Mouse (Mus musculus) neural tube, embryonic 13.5 days (tissue): Measurements from ENCODE around the gene Uggt2. TPM values are rescaled to one million over a fixed set of nuclear protein-coding genes. Genes with fewer than 3 reads are reported as not detected.

Experiments
- ATAC-seq: fragments of 200-750 bp; cut with Nextera tagmentation; 2 replicates; pipeline ENCODE4 v1.8.0; 2017; ENCODE audit warnings: low read depth, mild to moderate bottlenecking, moderate TSS enrichment, moderate library complexity
- H3K27ac ChIP-seq: fragments of 300-500 bp; sonication (generic); replicated peaks from 2 replicates; pipeline ENCODE4 v1.5.1; 2015; ENCODE audit warnings: moderate library complexity, mild to moderate bottlenecking, inconsistent platforms
- H3K27me3 ChIP-seq: fragments of 300-500 bp; sonication (generic); 2 replicates; pipeline ENCODE4 v1.6.1; 2015; ENCODE audit warnings: mild to moderate bottlenecking, inconsistent platforms
- H3K36me3 ChIP-seq: fragments of 300-500 bp; sonication (generic); 2 replicates; pipeline ENCODE4 v1.6.1; 2015; ENCODE audit warnings: mild to moderate bottlenecking, inconsistent platforms
- H3K4me1 ChIP-seq: fragments of 300-500 bp; sonication (generic); replicated peaks from 2 replicates; pipeline ENCODE4 v1.6.1; 2015; ENCODE audit warnings: inconsistent platforms
- H3K4me2 ChIP-seq: fragments of 300-500 bp; sonication (generic); 2 replicates; pipeline ENCODE4 v1.6.1; 2015; ENCODE audit warnings: inconsistent platforms, mild to moderate bottlenecking, moderate library complexity
- H3K4me3 ChIP-seq: fragments of 300-500 bp; sonication (generic); 2 replicates; pipeline ENCODE4 v1.5.1; 2015; ENCODE audit warnings: mild to moderate bottlenecking, inconsistent platforms
- H3K9ac ChIP-seq: fragments of 300-500 bp; sonication (generic); 2 replicates; pipeline ENCODE4 v1.6.1; 2015; ENCODE audit warnings: moderate library complexity, mild to moderate bottlenecking, inconsistent platforms
- H3K9me3 ChIP-seq: fragments of 300-500 bp; sonication (generic); 2 replicates; pipeline ENCODE4 v1.6.1; 2016; ENCODE audit warnings: inconsistent platforms
- WGBS: fragments of 180-500 bp; shearing (Covaris S2); methylation state at CpG from one replicate; pipeline ENCODE4 v1.1.7; 2015; 5-methylcytosine and 5-hydroxymethylcytosine counted together
- polyA plus RNA-seq: library from polyadenylated mRNA; unstranded; fragments of >200 nt; fragmentation: Nextera tagmentation; extraction: Ambion mirVana; gene quantifications from 2 replicates; pipeline ENCODE4 v1.2.1, GENCODE M21; 2015

The Uggt2 gene
- polyA plus RNA-seq, 1 experiment from 2014 or later, result 16.3 TPM

DNA sequence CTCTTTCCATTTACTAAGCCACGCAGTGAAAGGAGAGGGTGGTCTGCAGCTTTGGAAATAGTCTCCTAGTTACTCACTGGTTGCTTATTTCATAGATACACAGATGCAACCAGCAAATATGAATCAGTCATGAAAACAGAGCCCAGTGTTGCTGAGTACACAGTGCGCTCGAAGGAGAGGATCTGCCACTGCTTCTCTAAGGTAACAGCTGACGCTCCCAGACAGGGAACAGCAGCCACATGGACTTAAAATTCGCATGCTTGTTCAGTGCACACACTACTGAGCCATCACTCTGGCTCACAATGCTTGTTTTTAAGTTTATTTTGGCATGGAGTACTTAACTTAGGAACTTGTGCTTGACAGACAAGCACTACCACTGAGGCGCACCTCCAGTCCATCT lies 127.0 kb downstream of the Uggt2 start:
- H3K4me1 ChIP-seq, result no peaks in the 10 kb centered on the region
- no peak overlapping the region for H3K4me2 ChIP-seq
- no peak overlapping the region for H3K27ac ChIP-seq
- no peaks in the 10 kb centered on the region for H3K9me3 ChIP-seq
- WGBS, result 97% methylated on average over 6 of the region's 6 CpGs
- peaks cover 90% of the 10 kb centered on the region for H3K36me3 ChIP-seq
- ATAC-seq, result no peak
- H3K4me3 ChIP-seq, result no peak overlapping the region
- H3K27me3 ChIP-seq, result no peaks in the 10 kb centered on the region
- H3K9ac ChIP-seq, result no peak overlapping the region

DNA sequence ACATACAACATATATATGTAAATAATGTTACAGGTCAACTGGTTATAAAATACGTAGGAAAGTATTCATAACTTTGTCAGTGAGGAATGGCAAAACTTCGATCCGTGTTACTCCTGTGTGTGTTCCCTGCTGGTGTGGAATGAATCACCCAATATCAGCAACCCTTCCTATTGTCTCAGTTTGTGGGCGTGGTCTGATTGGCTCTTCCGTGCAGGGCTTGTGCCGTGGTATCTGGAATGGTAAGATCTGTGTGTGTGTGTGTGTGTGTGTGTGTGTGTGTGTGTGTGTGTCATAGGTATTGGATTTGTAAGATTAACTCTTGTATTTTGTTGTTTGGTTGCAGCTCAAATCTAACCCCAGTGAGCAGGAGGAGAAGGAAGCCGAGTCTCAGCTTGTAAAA lies 131.6 kb downstream of the Uggt2 start:
- no peak overlapping the region for H3K27ac ChIP-seq
- no peak for ATAC-seq
- peaks cover 47% of the 10 kb centered on the region for H3K36me3 ChIP-seq
- 84% methylated on average over 7 of the region's 7 CpGs for WGBS
- H3K4me2 ChIP-seq, result no peak overlapping the region
- no peaks in the 10 kb centered on the region for H3K9me3 ChIP-seq
- H3K27me3 ChIP-seq, result no peaks in the 10 kb centered on the region
- H3K4me3 ChIP-seq, result no peak overlapping the region
- no peak overlapping the region for H3K9ac ChIP-seq
- no peaks in the 10 kb centered on the region for H3K4me1 ChIP-seq

DNA sequence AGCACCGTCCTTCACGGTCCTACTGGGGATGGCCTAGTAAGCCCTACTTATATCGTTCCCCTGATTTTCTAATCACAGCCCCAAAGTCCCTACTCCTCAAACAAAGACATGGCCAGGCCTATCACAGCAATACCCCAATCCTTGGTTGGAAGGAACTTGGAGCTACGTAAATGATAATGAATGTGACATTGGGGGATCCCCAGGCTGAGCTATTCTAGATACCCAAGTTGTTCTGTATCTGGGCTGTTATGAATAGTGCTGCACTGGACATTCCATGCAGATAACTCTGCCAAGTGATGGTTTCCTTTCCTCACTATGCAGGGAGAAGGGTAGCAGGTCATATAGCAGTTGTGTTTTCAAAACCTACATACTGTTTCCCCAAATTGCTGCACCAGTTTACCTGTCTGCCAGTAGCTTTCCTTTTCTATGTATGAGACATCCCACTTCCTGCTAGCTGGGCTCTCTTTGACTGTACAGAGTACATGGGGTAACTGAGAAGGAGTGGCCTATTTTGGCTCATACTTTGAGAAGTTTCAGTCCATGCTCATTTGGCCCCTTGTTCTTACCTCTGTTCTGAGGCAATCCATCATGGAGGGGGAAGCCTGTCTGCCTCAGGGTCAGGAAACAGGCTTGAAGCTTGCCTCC lies 133.8 kb downstream of the Uggt2 start:
- H3K27ac ChIP-seq, result no peak overlapping the region
- ATAC-seq, result no peak
- no peaks in the 10 kb centered on the region for H3K9me3 ChIP-seq
- no peak overlapping the region for H3K4me2 ChIP-seq
- no peaks in the 10 kb centered on the region for H3K4me1 ChIP-seq
- H3K27me3 ChIP-seq, result no peaks in the 10 kb centered on the region
- H3K36me3 ChIP-seq, result peaks cover 46% of the 10 kb centered on the region
- H3K4me3 ChIP-seq, result no peak overlapping the region
- WGBS, result 93% methylated on average over 4 of the region's 4 CpGs
- no peak overlapping the region for H3K9ac ChIP-seq

DNA sequence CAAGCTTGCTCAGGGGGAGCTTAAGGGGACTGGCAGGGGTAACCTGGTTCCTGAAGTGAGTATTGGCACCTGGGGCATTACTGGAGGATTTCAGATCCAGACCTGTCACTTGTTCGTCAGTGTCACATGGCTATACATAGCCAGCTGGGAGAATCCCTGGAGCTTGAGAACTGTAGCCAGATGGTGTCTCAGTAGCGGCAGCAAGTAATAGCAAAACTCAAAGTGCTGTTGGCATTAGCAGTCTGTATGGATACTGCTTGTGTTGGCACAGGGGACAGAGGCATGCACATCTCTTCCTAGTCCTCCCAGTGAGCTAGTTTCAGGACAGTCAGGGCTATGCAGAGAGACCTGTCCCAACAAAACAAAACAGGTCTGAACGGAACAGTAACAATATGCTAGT lies 141.2 kb downstream of the Uggt2 start:
- H3K4me3 ChIP-seq, result no peak overlapping the region
- H3K4me1 ChIP-seq, result no peaks in the 10 kb centered on the region
- no peak overlapping the region for H3K4me2 ChIP-seq
- H3K36me3 ChIP-seq, result peaks cover 62% of the 10 kb centered on the region
- no peaks in the 10 kb centered on the region for H3K9me3 ChIP-seq
- no peak for ATAC-seq
- no peak overlapping the region for H3K27ac ChIP-seq
- WGBS, result 84% methylated on average over 3 of the region's 3 CpGs
- no peak overlapping the region for H3K9ac ChIP-seq
- H3K27me3 ChIP-seq, result no peaks in the 10 kb centered on the region

DNA sequence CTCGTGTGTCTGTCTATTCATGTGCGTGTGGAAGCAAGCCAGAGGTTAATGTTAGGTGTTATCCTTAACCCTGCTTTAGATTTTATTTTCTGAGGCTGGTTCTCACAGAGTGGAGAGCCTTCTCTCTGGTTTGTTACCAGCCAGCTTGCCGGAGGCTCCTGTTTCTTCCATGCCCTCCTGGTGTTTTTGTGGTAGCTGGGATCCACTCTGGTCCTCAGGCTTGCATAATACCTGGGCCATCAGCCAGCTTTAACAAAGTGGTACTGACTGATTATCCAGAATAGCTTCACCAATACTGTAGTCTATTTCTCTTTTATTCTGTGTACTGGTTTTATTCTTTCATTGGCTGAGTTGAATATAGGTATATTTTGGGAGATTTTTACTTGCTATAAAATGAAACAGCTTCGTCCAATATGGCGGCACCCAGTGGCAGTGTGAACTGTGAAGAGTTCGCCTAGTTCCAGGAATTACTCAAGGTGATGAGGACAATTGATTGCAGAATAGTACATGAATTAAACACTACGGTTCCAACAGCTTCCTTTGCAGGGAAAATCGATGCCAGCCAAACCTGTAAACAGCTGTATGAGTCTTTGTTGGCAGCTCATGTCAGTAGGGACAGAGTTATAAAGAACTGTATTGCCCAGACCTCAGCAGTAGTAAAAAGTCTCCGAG lies 147.2 kb downstream of the Uggt2 start:
- WGBS, result 92% methylated on average over 9 of the region's 9 CpGs
- H3K9me3 ChIP-seq, result no peaks in the 10 kb centered on the region
- no peaks in the 10 kb centered on the region for H3K27me3 ChIP-seq
- H3K9ac ChIP-seq, result no peak overlapping the region
- no peak for ATAC-seq
- H3K4me2 ChIP-seq, result no peak overlapping the region
- no peak overlapping the region for H3K4me3 ChIP-seq
- H3K36me3 ChIP-seq, result peaks cover 21% of the 10 kb centered on the region
- no peaks in the 10 kb centered on the region for H3K4me1 ChIP-seq
- H3K27ac ChIP-seq, result no peak overlapping the region

DNA sequence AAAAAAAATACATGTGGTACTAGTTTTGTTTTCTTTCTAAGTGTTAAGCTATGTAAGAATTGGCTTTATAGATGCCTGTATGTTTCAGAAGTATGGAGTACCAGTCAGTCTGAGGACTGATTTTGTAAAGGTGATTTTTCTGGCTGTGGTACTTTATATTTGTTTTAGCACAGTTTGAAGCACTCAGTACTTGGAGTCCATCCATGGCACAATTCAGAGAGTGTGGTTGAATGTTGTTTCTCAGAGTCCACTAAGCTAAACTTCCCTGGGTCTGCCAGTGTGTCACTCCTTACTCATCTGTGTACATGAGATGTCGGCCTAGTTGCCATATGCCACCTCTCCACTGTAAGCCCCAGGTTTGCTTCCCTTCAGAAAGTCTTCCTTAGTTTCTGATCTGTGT lies 150.4 kb downstream of the Uggt2 start:
- Histone ChIP-seq H3K4me1 (no peaks in the 10 kb centered on the region), H3K9me3 (no peaks in the 10 kb centered on the region), H3K4me3 (no peak overlapping the region), H3K36me3 (peaks cover 4% of the 10 kb centered on the region), H3K9ac (no peak overlapping the region), H3K27ac (no peak overlapping the region), H3K27me3 (no peaks in the 10 kb centered on the region), H3K4me2 (no peak overlapping the region)
- 96% methylated on average over 1 of the region's 1 CpGs for WGBS
- no peak for ATAC-seq

DNA sequence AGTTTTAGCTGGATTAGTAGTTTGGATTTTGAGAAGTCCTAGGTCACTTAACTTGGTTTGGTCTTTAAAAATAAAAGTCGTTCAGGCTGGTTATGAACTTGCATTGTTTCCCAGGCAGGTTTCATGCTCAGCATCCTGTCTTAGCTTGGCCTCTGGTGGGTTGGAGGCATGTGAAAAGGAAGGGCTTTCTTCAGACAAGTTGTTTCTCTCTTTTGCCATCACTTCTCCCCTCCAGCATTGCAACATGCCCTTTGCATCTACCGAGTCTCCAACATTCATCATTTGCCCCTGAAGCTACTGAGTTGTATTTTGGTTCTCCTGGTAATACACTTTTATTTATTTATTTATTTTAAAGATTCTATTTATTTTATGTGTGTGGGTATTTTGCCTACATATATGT lies 154.5 kb downstream of the Uggt2 start:
- ATAC-seq, result no peak

DNA sequence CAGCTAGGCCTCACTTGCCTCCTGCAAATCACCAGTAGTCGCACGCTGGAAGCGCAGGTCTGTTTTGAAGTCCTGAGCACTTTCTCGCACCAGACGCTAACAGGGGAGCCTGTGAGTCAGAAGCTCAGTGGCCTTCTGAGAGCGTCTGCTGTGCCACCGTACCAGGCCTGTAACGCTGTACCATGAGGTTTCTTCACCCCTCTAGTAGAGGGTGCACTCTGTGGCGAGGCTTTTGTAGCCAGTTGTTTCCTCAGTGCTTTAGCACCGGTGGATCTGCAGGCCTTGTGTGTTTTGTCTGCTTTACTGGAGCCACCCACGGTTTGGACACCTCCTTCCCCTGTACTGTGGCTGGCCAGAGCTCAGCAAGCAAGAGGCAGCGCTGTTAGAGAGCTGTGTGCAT lies 157.2 kb downstream of the Uggt2 start:
- WGBS, result 40% methylated on average over 12 of the region's 12 CpGs
- Histone ChIP-seq H3K36me3 (no peaks in the 10 kb centered on the region), H3K4me1 (peaks cover 27% of the 10 kb centered on the region), H3K27ac (no peak overlapping the region), H3K27me3 (no peaks in the 10 kb centered on the region), H3K9ac (0 out of 2 replicates have a peak overlapping the region, but pooled peaks have one; percentile 52), H3K9me3 (no peaks in the 10 kb centered on the region), H3K4me3 (no peak overlapping the region), H3K4me2 (no peak overlapping the region)
- ATAC-seq, result no peak

More for the DNA sequence above, 154.5 kb downstream of the Uggt2 start:
- peaks cover 13% of the 10 kb centered on the region for H3K4me1 ChIP-seq
- 86% methylated on average over 2 of the region's 2 CpGs for WGBS
- no peak overlapping the region for H3K4me2 ChIP-seq
- no peak overlapping the region for H3K4me3 ChIP-seq
- no peaks in the 10 kb centered on the region for H3K9me3 ChIP-seq
- no peak overlapping the region for H3K27ac ChIP-seq
- no peaks in the 10 kb centered on the region for H3K36me3 ChIP-seq
- no peaks in the 10 kb centered on the region for H3K27me3 ChIP-seq
- H3K9ac ChIP-seq, result no peak overlapping the region

DNA sequence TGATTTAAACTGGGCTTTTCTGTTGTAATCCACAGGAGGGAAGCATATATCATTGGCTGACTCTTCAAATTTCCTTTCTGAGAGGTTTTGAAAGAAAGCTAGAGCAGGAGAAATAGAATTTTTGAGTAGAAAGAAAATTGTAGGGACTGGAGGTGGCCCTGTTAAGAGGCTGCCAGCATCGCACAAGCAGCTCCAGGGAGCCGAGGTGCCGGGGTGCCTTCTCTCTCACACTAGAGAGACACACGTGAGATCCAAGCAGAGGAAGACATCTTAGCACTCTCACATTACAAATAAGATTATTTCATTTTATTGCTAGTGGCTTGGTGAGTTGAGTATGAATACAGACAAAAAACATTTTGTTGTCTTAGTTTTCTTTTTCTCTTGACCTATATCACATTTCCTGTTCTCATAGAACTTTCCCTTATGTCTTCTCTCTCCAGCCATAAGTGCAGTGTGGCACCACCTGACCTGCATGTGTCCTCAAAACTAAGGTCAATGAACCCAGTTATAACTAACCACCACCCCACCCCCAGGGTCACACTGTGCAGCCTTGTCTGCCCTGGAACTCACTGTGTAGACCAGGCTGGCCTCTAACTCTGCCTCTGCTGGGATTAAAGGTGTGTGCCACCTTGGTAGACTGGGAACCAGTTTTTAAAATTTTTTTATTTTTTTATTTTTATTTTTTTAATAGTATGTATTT lies 158.3 kb downstream of the Uggt2 start:
- Histone ChIP-seq H3K9me3 (no peaks in the 10 kb centered on the region), H3K4me2 (no peak overlapping the region), H3K4me3 (no peak overlapping the region), H3K27me3 (no peaks in the 10 kb centered on the region), H3K27ac (no peak overlapping the region), H3K9ac (no peak overlapping the region), H3K4me1 (peaks cover 31% of the 10 kb centered on the region), H3K36me3 (no peaks in the 10 kb centered on the region)
- ATAC-seq, result no peak
- WGBS, result 67% methylated on average over 4 of the region's 4 CpGs

DNA sequence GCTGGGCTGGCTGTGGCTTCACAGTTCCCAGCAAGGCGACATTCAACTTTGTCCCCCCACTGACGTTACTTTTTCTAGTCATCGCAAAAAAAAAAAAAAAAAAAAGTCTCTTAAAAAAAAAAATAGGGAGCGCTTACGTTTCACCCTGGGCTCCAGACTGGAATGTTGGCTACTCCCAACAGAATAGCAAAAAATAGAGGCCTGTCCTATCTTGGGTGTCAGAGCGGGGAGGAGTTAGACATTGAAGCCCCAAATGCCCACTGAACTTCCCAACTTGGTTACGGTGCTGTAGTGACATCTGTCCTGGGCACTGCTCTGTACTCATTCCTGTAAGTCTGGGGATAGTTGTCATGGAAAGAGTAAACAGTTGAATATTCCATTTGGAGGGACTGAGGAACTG lies 160.7 kb downstream of the Uggt2 start:
- WGBS, result 1% methylated on average over 7 of the region's 7 CpGs
- H3K27me3 ChIP-seq, result no peaks in the 10 kb centered on the region
- peak overlapping the region; percentile 66 for H3K4me2 ChIP-seq
- H3K27ac ChIP-seq, result peak overlapping the region; percentile 87; the same call in 1 of the 2 replicates
- peak overlapping the region; percentile 98 for H3K4me3 ChIP-seq
- H3K36me3 ChIP-seq, result no peaks in the 10 kb centered on the region
- no peaks in the 10 kb centered on the region for H3K9me3 ChIP-seq
- H3K4me1 ChIP-seq, result peaks cover 31% of the 10 kb centered on the region
- peak overlapping the region; percentile 98 for H3K9ac ChIP-seq
- no peak for ATAC-seq

DNA sequence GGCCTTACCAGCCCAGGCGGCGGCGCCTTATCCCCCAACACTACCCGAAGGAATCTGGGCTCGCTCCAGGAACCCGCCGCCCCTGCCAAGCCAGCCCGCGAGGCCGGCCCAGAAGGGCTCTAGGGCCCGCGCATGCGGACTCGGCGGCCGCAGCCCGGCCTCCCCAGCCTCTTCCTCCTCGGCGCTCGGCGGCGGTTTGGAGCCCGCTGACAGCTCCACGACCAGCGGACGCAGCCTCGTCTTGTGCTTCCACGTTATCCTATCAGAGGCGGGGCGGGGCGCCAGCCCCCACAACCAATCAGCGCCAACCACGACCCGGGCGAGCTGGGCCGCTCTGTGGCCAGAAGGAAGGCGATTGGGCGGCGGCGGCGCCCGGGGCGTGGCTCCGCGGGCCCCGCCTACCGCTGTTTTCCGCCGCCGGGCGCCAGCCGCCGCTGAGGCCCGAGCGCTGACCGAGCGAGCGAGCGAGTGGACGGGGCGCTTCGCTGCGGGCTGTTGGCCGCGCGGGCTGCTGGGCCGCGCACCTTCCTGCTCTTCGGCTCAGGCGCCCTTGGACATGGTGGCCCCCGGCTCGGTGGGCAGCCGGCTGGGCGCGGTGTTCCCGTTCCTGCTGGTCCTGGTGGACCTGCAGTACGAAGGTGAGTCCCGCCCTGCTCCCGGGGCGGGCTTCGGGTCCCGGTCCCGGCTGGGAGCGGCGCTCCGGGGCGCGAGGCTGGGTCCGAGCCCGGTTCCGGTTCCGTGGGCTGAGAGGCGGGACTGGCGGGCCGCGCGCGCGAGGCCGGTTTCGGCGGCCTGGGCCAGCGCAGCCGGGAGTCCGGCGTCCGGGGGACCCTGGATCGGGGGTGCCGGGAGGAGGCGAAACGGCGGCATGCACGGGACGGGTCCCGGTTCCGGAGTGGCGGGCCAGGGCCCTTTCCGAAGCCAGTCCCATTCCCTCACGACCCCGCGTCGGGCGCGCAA lies 161.4 kb downstream of the Uggt2 start, which contains the start of gene Dnajc3:
Dnajc3 (plus strand) TSS at position 444 of the 960 bp plus-strand sequence.
- H3K4me3 ChIP-seq, result peak within 1 kb of the TSS; percentile 98
- peak within 1 kb of the TSS; percentile 98 for H3K9ac ChIP-seq
- H3K4me2 ChIP-seq, result peak within 1 kb of the TSS; percentile 69
- WGBS, result under 1% methylated on average over 117 of the region's 124 CpGs
- no peaks in the 10 kb centered on the region for H3K27me3 ChIP-seq
- H3K27ac ChIP-seq, result peak within 1 kb of the TSS; percentile 89
- H3K36me3 ChIP-seq, result no peaks in the 10 kb centered on the region
- ATAC-seq, result peak; percentile 99
- no peaks in the 10 kb centered on the region for H3K9me3 ChIP-seq
- peaks cover 31% of the 10 kb centered on the region for H3K4me1 ChIP-seq
